Mouse (Mus musculus) hindbrain, embryonic 12.5 days (tissue): ENCODE results near the gene Tas2r114. TPM values are rescaled to one million over a fixed set of nuclear protein-coding genes. Genes with fewer than 3 reads are reported as not detected.

ENCODE experiments used
- ATAC-seq: fragments of 200-750 bp; cut with Nextera tagmentation; 2 replicates; pipeline ENCODE4 v1.8.0; 2017; ENCODE audit warnings: moderate TSS enrichment; ENCODE audit not compliant: low FRiP score
- H3K27ac ChIP-seq: fragments of 300-500 bp; sonication (generic); 2 replicates; pipeline ENCODE4 v1.5.1; 2016; ENCODE audit warnings: mild to moderate bottlenecking
- H3K27me3 ChIP-seq: fragments of 300-500 bp; sonication (generic); 2 replicates; pipeline ENCODE4 v1.6.1; 2016; ENCODE audit warnings: mild to moderate bottlenecking
- H3K36me3 ChIP-seq: fragments of 300-500 bp; sonication (generic); 2 replicates; pipeline ENCODE4 v1.6.1; 2016; ENCODE audit warnings: mild to moderate bottlenecking
- H3K4me1 ChIP-seq: fragments of 300-500 bp; sonication (generic); 2 replicates; pipeline ENCODE4 v1.6.1; 2016
- H3K4me2 ChIP-seq: fragments of 300-500 bp; sonication (generic); replicated peaks from 2 replicates; pipeline ENCODE4 v1.6.1; 2016; ENCODE audit warnings: mild to moderate bottlenecking
- H3K4me3 ChIP-seq: fragments of 300-500 bp; sonication (generic); 2 replicates; pipeline ENCODE4 v1.5.1; 2016; ENCODE audit warnings: mild to moderate bottlenecking
- H3K9ac ChIP-seq: fragments of 300-500 bp; sonication (generic); 2 replicates; pipeline ENCODE4 v1.6.1; 2016; ENCODE audit warnings: mild to moderate bottlenecking, moderate library complexity
- H3K9me3 ChIP-seq: fragments of 300-500 bp; sonication (generic); replicated peaks from 2 replicates; pipeline ENCODE4 v1.6.1; 2016; ENCODE audit warnings: mild to moderate bottlenecking
- WGBS: fragments of 180-500 bp; shearing (Covaris S2); methylation state at CpG from one replicate; pipeline ENCODE4 v1.1.7; 2016; 5-methylcytosine and 5-hydroxymethylcytosine counted together
- polyA plus RNA-seq: library from polyadenylated mRNA; unstranded; fragments of >200 nt; fragmentation: Nextera tagmentation; extraction: Ambion mirVana; gene quantifications from 2 replicates; pipeline ENCODE4 v1.2.1, GENCODE M21; 2016

Gene Tas2r114
- not detected in 2 replicates for polyA plus RNA-seq

- no peaks in the 10 kb centered on the region for H3K36me3 ChIP-seq
- no peaks in the 10 kb centered on the region for H3K4me1 ChIP-seq
- ATAC-seq = no peak
- no peaks in the 10 kb centered on the region for H3K27me3 ChIP-seq
- no peak within 1 kb of the TSS for H3K4me3 ChIP-seq
- no peak within 1 kb of the TSS for H3K9ac ChIP-seq
- 0 out of 2 replicates have a peak, but pooled peaks cover 5% of the 10 kb centered on the region for H3K9me3 ChIP-seq
- H3K27ac ChIP-seq = no peak within 1 kb of the TSS
- H3K4me2 ChIP-seq = no peak within 1 kb of the TSS
Measured at GRCm38 (mm10) chr6:131689963-131690362, at the start of gene Tas2r114. TSS of gene Tas2r114 (minus strand) at chr6:131690063.

- H3K9ac ChIP-seq = no peak overlapping the region
Measured at GRCm38 (mm10) chr6:131712803-131713202, 22.9 kb upstream of the Tas2r114 start.

GRCm38 (mm10) chr6:131687395-131687794 is 2.5 kb downstream of the Tas2r114 start, which contains the start of gene Tas2r105:
TSS of gene Tas2r105 (minus strand) at chr6:131687495.
- H3K36me3 ChIP-seq = no peaks in the 10 kb centered on the region
- H3K4me3 ChIP-seq = no peak within 1 kb of the TSS
- H3K9ac ChIP-seq = no peak within 1 kb of the TSS
- H3K27me3 ChIP-seq = no peaks in the 10 kb centered on the region
- H3K9me3 ChIP-seq = 0 out of 2 replicates have a peak, but pooled peaks cover 8% of the 10 kb centered on the region
- no peaks in the 10 kb centered on the region for H3K4me1 ChIP-seq
- no peak within 1 kb of the TSS for H3K27ac ChIP-seq
- H3K4me2 ChIP-seq = no peak within 1 kb of the TSS
- 76% methylated on average over 1 of the region's 1 CpGs for WGBS
- ATAC-seq = no peak

More at GRCm38 (mm10) chr6:131712803-131713202, 22.9 kb upstream of the Tas2r114 start:
- no peaks in the 10 kb centered on the region for H3K27me3 ChIP-seq
- no peak for ATAC-seq
- H3K27ac ChIP-seq = no peak overlapping the region
- WGBS = 47% methylated on average over 7 of the region's 7 CpGs
- H3K4me3 ChIP-seq = no peak overlapping the region
- no peaks in the 10 kb centered on the region for H3K36me3 ChIP-seq
- no peaks in the 10 kb centered on the region for H3K4me1 ChIP-seq
- 0 out of 2 replicates have a peak, but pooled peaks cover 3% of the 10 kb centered on the region for H3K9me3 ChIP-seq
- H3K4me2 ChIP-seq = no peak overlapping the region

- Histone ChIP-seq H3K4me2 (no peak within 1 kb of the TSS), H3K9me3 (0 out of 2 replicates have a peak, but pooled peaks cover 3% of the 10 kb centered on the region), H3K27ac (no peak within 1 kb of the TSS), H3K27me3 (no peaks in the 10 kb centered on the region), H3K36me3 (no peaks in the 10 kb centered on the region), H3K9ac (no peak within 1 kb of the TSS), H3K4me3 (no peak within 1 kb of the TSS), H3K4me1 (no peaks in the 10 kb centered on the region)
- 78% methylated on average over 1 of the region's 1 CpGs for WGBS
- no peak for ATAC-seq
Measured at GRCm38 (mm10) chr6:131685644-131686043, 4.2 kb downstream of the Tas2r114 start, which contains the start of gene Tas2r104. TSS of gene Tas2r104 (minus strand) at chr6:131685744.

- 70% methylated on average over 3 of the region's 3 CpGs for WGBS
- Histone ChIP-seq H3K27me3 (no peaks in the 10 kb centered on the region), H3K4me1 (no peaks in the 10 kb centered on the region), H3K9ac (no peak within 1 kb of the TSS), H3K4me3 (no peak within 1 kb of the TSS), H3K9me3 (peaks cover 9% of the 10 kb centered on the region), H3K4me2 (no peak within 1 kb of the TSS), H3K27ac (no peak within 1 kb of the TSS), H3K36me3 (no peaks in the 10 kb centered on the region)
- no peak for ATAC-seq
Measured at GRCm38 (mm10) chr6:131678786-131679185, 11.1 kb downstream of the Tas2r114 start, which contains the start of gene Tas2r106. TSS of gene Tas2r106 (minus strand) at chr6:131678886.

GRCm38 (mm10) chr6:131660049-131660448 is 29.8 kb downstream of the Tas2r114 start, which contains the start of gene Tas2r107:
TSS of gene Tas2r107 (minus strand) at chr6:131660149.
- Histone ChIP-seq H3K27ac (no peak within 1 kb of the TSS), H3K4me3 (no peak within 1 kb of the TSS), H3K9ac (no peak within 1 kb of the TSS), H3K4me2 (no peak within 1 kb of the TSS), H3K27me3 (no peaks in the 10 kb centered on the region), H3K4me1 (no peaks in the 10 kb centered on the region), H3K9me3 (peaks cover 10% of the 10 kb centered on the region; the same call in 1 of the 2 replicates), H3K36me3 (no peaks in the 10 kb centered on the region)
- ATAC-seq = no peak

Other genes starting within 250 kb of the Tas2r114 start
- not detected in 2 replicates for gene 5430401F13Rik, start 203.7 kb downstream of the Tas2r114 start, polyA plus RNA-seq
- gene Gm6619, start 203.7 kb downstream of the Tas2r114 start, polyA plus RNA-seq = 0.43 TPM in 1 of 2 replicates, not detected in the other
- not detected in 2 replicates for gene Tas2r130, start 59.2 kb downstream of the Tas2r114 start, polyA plus RNA-seq
- not detected in 2 replicates for gene Tas2r107, start 29.9 kb downstream of the Tas2r114 start, polyA plus RNA-seq
- gene Tas2r106, start 11.2 kb downstream of the Tas2r114 start, polyA plus RNA-seq = not detected in 2 replicates
- not detected in 2 replicates for gene Tas2r104, start 4.3 kb downstream of the Tas2r114 start, polyA plus RNA-seq
- gene Tas2r105, start 2.6 kb downstream of the Tas2r114 start, polyA plus RNA-seq = not detected in 2 replicates